Mouse (Mus musculus) adrenal gland, adult (tissue): ENCODE results near the gene Zfp687.
"Not testable (repeated sequence)": the region's sequence is repeated elsewhere in the genome, so short reads cannot be mapped to it uniquely, and the experiment has no call there.

Source experiments
- DNase-seq, 2 experiments: peaks; one replicate each; pipeline ENCODE4 v3.0.0; 2022 to 2023; ENCODE audit warnings: low spot score in 1 of 2; ENCODE audit not compliant: inconsistent age in 2 of 2

Gene Zfp687

GRCm38 (mm10) chr3:95015337-95015872, at the start of gene Zfp687:
Gene Zfp687, minus strand, starts transcription at chr3:95015448.
- DNase-seq = peak; percentile 99 to 100

- DNase-seq = no peak
Measured at GRCm38 (mm10) chr3:95063741-95064140, 48.5 kb upstream of the Zfp687 start.

GRCm38 (mm10) chr3:95058078-95058477, 42.8 kb upstream of the Zfp687 start:
- no peak for DNase-seq

- DNase-seq = peak in 1 of 2 experiments; percentile 52
Measured at GRCm38 (mm10) chr3:95056275-95056674, 41.0 kb upstream of the Zfp687 start.

- DNase-seq = peak; percentile 48 to 69
Measured at GRCm38 (mm10) chr3:95054481-95055260, 39.4 kb upstream of the Zfp687 start.

GRCm38 (mm10) chr3:95053701-95054100, 38.5 kb upstream of the Zfp687 start:
- peak in 1 of 2 experiments; percentile 74 for DNase-seq

- peak in 1 of 2 experiments; percentile 81 for DNase-seq
Measured at GRCm38 (mm10) chr3:95052959-95053358, 37.7 kb upstream of the Zfp687 start.

GRCm38 (mm10) chr3:95047914-95048313, 32.7 kb upstream of the Zfp687 start:
- DNase-seq = peak; percentile 75 to 81

- DNase-seq = peak; percentile 82 to 89
Measured at GRCm38 (mm10) chr3:95046462-95047057, 31.3 kb upstream of the Zfp687 start.

GRCm38 (mm10) chr3:95043251-95043650, 28.0 kb upstream of the Zfp687 start:
- DNase-seq = no peak

GRCm38 (mm10) chr3:95042838-95043229, 27.6 kb upstream of the Zfp687 start:
- DNase-seq = no peak

GRCm38 (mm10) chr3:95042166-95042837, 27.1 kb upstream of the Zfp687 start, which contains the start of gene Psmd4:
Gene Psmd4, minus strand, starts transcription at chr3:95042614.
- DNase-seq = peak; percentile 97 to 99

GRCm38 (mm10) chr3:95041625-95042024, 26.4 kb upstream of the Zfp687 start:
- peak in 1 of 2 experiments; percentile 69 for DNase-seq

- DNase-seq = no peak
Measured at GRCm38 (mm10) chr3:95029953-95030352, 14.7 kb upstream of the Zfp687 start.

GRCm38 (mm10) chr3:95029291-95029827, 14.1 kb upstream of the Zfp687 start:
- not testable (repeated sequence) for DNase-seq

GRCm38 (mm10) chr3:95028603-95029002, 13.4 kb upstream of the Zfp687 start:
- DNase-seq = no peak

- DNase-seq = no peak
Measured at GRCm38 (mm10) chr3:95027701-95028100, 12.5 kb upstream of the Zfp687 start.

GRCm38 (mm10) chr3:95027057-95027645, 11.9 kb upstream of the Zfp687 start:
- DNase-seq = no peak

GRCm38 (mm10) chr3:95025202-95025601, 10.0 kb upstream of the Zfp687 start:
- DNase-seq = no peak

GRCm38 (mm10) chr3:95024551-95024950, 9.3 kb upstream of the Zfp687 start:
- DNase-seq = peak in 1 of 2 experiments; percentile 66

GRCm38 (mm10) chr3:95020956-95021355, 5.7 kb upstream of the Zfp687 start:
- not testable (repeated sequence) for DNase-seq
